Mouse (Mus musculus): ENCODE data around the gene Sepsecs. TPM values are rescaled to one million over a fixed set of nuclear protein-coding genes. Genes with fewer than 3 reads are reported as not detected.

The Sepsecs gene
- polyA plus RNA-seq, 1 experiment from 2014 or later, result 10.1 TPM

Other genes starting within 250 kb of the Sepsecs start
- 0.72 and 0.74 TPM in 2 replicates for gene Ccdc149, start 198.2 kb downstream of the Sepsecs start, polyA plus RNA-seq (2016; fragmentation: Nextera tagmentation; extraction: Ambion mirVana)
- gene Lgi2, start 103.2 kb downstream of the Sepsecs start, polyA plus RNA-seq (2016; fragmentation: Nextera tagmentation; extraction: Ambion mirVana), result 0.50 and 0.77 TPM in 2 replicates
- gene Pi4k2b, start 71.9 kb upstream of the Sepsecs start, polyA plus RNA-seq (2016; fragmentation: Nextera tagmentation; extraction: Ambion mirVana), result 25.3 and 26.3 TPM in 2 replicates
- 11.9 and 12.6 TPM in 2 replicates for gene Zcchc4, start 105.7 kb upstream of the Sepsecs start, polyA plus RNA-seq (2016; fragmentation: Nextera tagmentation; extraction: Ambion mirVana)
- 34.3 and 39.3 TPM in 2 replicates for gene Anapc4, start 164.3 kb upstream of the Sepsecs start, polyA plus RNA-seq (2016; fragmentation: Nextera tagmentation; extraction: Ambion mirVana)